Mouse (Mus musculus): ENCODE results near the gene Fam219b.

Fam219b gene

GRCm38 (mm10) chr9:57526435-57526834 is 10.9 kb upstream of the Fam219b start:
- no peak for DNase-seq

- no peak for DNase-seq
Observed at GRCm38 (mm10) chr9:57531946-57532345, 5.4 kb upstream of the Fam219b start.

- no peak for DNase-seq
Observed at GRCm38 (mm10) chr9:57536362-57536761, 966 bp upstream of the Fam219b start.

- DNase-seq = no peak
Observed at GRCm38 (mm10) chr9:57537728-57538181, 427 bp downstream of the Fam219b start.

- no peak for DNase-seq
Observed at GRCm38 (mm10) chr9:57539550-57539949, 2.2 kb downstream of the Fam219b start.

- DNase-seq = no peak
Observed at GRCm38 (mm10) chr9:57541312-57541711, 4.0 kb downstream of the Fam219b start.

GRCm38 (mm10) chr9:57543951-57544350 is 6.6 kb downstream of the Fam219b start:
- no peak for DNase-seq

- no peak for DNase-seq
Observed at GRCm38 (mm10) chr9:57547287-57547686, 10.0 kb downstream of the Fam219b start.

- no peak for DNase-seq
Observed at GRCm38 (mm10) chr9:57547869-57548268, 10.5 kb downstream of the Fam219b start.

- no peak for DNase-seq
Observed at GRCm38 (mm10) chr9:57549186-57549585, 11.9 kb downstream of the Fam219b start.

GRCm38 (mm10) chr9:57550126-57550862 is 13.0 kb downstream of the Fam219b start:
- DNase-seq = no peak

GRCm38 (mm10) chr9:57552139-57552887 is 15.0 kb downstream of the Fam219b start, which contains the start of gene Mpi:
Gene Mpi, minus strand, starts transcription at chr9:57552763.
- peak; percentile 69 for DNase-seq

GRCm38 (mm10) chr9:57553119-57553518 is 15.8 kb downstream of the Fam219b start:
- DNase-seq = no peak

- DNase-seq = no peak
Observed at GRCm38 (mm10) chr9:57554753-57555152, 17.4 kb downstream of the Fam219b start.

- no peak for DNase-seq
Observed at GRCm38 (mm10) chr9:57557215-57557614, 19.9 kb downstream of the Fam219b start.

GRCm38 (mm10) chr9:57558625-57559024 is 21.3 kb downstream of the Fam219b start:
- no peak for DNase-seq

GRCm38 (mm10) chr9:57559568-57559967 is 22.2 kb downstream of the Fam219b start:
- DNase-seq = no peak

- DNase-seq = no peak
Observed at GRCm38 (mm10) chr9:57560263-57560662, 22.9 kb downstream of the Fam219b start.

- DNase-seq = peak; percentile 94
Observed at GRCm38 (mm10) chr9:57560861-57561710, 23.8 kb downstream of the Fam219b start, which contains the start of gene Scamp2. Gene Scamp2, plus strand, starts transcription at chr9:57560943.

- no peak for DNase-seq
Observed at GRCm38 (mm10) chr9:57561711-57562099, 24.4 kb downstream of the Fam219b start.

- no peak for DNase-seq
Observed at GRCm38 (mm10) chr9:57562896-57563372, 25.6 kb downstream of the Fam219b start.

GRCm38 (mm10) chr9:57564609-57565008 is 27.3 kb downstream of the Fam219b start:
- no peak for DNase-seq

- DNase-seq = peak; percentile 82
Observed at GRCm38 (mm10) chr9:57565741-57566221, 28.5 kb downstream of the Fam219b start.
